Mouse (Mus musculus) retina, embryonic 14.5 days (tissue): ENCODE data around the gene Gpatch3.

Experiments
- DNase-seq: peaks from one replicate; pipeline ENCODE4 v3.0.0-alpha.2; 2015; ENCODE audit warnings: low spot score

Gene Gpatch3

DNA sequence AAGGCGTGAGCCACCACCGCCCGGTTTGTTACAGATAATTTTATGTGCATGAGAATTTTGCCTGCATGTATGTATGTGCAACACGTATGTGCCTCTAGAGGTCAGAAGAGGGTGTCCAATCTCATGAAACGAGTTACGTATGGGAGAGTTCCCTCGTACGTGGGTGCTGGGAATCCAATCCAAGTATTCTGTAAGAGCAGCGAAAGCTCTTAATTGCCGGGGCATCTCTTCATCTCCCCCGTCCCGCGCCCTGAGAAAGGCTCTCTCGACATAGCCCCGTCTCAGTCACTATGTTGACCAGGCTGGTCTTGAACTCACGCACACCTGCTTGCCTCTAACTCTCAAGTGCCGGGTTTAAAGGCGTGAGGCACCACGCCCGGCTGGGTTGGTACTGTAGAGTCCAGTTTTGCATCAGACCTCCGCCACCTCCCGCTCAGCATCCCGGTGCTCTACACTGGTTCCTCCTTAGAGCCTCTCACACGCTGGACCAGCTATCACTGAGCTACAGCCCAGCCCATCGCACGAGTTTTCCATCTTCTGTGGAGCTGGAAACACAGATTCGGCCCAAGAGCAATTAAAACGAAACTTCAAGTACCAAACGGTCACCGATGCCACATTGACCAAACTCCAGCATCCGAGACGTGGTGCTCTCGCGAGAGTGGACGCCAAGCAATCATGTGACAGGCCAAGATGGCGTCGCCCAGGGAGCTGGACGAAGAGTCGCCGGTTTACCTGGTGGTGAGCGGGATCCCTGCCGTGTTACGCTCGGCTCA lies at the start of gene Gpatch3:
Gene Gpatch3 (plus strand): TSS at position 676 of the 773 bp plus-strand sequence.
- DNase-seq = peak; percentile 95

DNA sequence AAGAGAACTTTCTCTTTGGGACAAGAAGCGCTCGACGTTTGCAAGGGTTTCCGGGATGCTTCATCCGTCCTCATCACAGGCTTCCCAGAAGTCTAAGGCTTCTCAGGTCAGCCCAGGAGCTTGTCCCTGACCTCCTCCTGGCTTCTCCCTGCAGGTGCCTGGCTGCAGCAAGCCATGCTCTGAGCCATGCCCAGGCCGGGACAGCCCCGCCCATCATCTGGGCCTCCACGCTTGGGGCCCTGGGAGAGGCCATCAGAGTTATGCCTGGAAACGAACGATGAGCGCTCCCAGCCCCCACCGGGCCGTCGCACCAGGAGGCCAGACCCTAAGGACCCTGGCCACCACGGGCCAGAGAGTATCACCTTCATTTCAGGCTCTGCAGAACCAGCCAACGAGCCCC lies 46.8 kb upstream of the Gpatch3 start:
- no peak for DNase-seq

DNA sequence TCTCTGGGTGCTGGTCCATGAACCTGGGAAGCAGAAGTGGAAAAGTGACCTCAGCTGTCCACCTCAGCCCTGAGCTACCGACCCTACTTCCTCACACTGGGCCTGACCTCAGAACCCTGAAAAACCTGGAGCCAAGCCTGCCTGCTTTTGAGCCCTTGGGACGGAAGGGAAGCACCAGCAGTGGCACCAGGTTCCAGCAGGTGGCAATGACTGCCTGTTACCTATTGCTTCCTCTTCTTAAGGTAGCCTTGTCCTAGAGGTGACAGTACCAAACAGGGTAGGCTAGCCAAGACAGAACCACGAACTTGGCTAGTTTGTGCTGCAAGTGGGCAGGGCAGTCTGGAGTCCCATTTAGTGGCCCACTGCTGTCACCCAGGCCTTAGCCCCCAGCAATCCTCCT lies 41.8 kb upstream of the Gpatch3 start:
- no peak for DNase-seq

DNA sequence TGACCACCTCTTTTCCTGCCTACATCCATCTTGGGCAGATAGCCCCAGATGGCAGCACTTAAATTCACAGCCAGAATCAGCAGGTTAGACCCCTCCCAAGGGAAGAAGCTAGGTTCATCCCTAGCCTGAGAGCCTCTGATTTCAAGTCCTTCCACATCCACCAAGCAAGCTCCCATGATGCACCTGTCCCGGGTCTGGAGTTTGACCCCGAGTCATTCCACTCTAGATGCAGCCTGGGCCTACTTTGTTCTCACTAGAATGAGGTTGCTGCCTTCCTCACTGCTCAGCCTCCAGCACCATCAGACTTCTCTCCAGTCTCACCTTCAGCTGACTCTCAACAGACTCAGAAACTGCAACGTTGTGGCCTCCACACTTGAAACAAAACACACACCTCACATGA lies 38.5 kb upstream of the Gpatch3 start:
- DNase-seq = no peak

DNA sequence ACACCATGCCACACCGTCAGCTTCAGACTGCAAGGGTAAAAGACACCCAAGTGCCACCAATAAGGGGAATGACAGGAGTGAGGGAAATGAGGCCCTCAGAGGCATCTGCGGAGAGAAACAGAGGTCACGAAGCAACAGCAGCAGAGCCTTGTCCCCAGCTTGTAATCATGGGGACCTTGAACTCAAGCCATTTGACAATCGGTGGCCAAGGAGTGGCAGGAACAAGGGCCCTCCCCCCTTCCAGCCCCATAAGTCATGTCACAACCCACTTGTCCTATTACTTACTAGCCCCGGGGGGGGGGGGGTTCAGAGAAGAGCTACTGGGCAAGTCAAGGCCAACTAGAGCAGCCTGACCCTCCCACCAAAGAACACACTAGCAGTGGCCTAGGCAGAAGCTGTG lies 37.9 kb upstream of the Gpatch3 start:
- no peak for DNase-seq

DNA sequence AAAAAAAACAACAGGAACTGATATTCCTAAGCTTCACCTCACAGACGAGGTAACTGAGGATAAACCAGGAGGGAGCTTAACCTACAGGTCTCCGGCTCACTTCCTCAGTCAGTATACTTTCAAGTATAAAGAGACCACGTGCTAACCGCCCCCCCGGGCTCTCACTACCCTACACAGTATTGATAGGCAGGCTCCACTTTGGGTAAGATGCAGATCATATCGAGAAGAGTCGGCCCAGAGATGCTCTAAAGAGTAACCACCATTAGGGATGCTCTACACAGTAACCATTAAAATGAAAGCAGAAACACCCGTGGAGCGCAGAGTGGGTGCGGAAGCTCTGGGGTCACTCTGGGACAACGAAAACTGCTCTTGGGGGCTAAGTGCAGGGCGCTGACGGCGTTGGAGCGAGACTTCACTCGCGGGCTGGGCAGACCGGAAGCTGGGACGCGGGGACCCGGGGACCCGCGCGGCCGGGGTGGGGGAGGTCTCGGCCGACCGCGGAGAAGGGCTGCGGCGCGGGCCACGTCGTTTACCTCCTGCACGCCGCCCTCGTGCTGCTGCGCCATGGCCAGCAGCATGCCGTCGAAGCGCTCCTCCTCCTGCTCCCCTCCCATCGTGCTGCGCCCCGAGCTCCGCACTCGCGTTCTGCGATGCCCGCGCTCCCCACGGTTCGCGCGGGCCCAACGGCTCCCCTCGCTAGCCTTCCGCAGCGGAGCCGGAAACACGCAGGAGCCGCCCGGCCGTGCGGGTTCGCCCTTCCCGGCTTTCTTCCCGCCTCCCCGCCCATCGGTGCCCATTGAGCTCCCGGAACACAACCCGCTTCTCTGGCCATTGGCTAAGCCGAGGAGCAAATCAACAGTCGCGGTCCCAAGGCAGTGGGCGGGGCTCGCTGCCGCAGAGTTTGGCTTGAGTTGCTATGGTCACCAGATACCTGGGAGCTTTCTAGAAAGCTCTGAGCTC lies 29.0 kb upstream of the Gpatch3 start, which contains the start of gene Nudc:
Gene Nudc (minus strand): TSS at position 725 of the 960 bp plus-strand sequence.
- DNase-seq = peak; percentile 98

DNA sequence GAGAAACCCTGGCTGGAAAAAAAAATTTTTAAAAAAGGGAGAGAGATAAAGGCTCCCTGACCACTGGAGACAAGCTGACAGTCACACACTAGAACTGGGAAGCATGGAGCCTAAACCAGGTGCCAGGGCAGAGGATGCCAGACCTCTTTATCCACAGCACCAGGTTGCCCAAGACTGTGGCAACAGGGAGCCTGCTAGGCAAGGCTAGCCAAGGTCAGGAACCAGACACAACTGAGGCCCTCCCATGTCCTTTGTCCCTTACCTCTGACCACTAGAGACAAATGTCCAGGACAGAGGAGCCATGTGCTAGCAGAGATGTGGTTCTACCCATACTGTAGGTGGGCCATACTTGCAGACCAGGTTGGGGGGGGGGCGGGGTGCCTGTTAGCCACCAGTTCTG lies 22.5 kb upstream of the Gpatch3 start:
- DNase-seq = no peak

DNA sequence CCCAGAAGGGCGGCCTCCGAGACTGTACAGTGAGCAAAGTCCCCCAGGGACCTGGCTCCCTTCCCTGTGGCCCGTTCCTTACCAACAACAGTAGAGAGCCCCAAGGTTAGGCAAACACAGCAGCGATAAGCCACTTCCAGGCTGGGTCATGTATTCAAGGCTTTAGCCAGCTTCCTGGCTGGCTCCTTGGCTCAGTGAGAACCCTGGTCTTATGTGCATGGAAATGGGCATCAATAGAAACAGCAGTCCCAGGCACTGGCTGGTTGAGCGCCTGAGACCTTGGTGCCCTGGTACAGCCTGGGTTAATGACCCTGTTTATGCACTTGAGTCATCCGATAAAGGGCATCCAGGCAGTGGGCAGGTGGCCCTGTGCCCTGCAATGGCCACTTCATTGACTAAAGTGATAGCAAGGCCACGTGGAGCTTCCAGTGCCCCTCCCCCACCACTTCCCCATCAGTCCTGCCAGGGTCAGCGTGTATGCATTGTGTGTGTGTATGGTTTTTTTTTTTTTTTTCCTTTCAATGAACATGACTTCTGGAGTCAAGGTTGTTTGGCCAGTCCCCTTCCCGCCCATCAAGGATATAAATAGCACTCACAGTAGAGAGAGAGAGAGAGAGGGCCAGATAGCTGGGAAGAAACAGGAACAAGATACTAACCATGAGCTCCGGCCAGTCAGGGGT lies 21.6 kb upstream of the Gpatch3 start, which contains the start of gene Nr0b2:
Gene Nr0b2 (plus strand): TSS at position 609 of the 680 bp plus-strand sequence.
- no peak for DNase-seq

DNA sequence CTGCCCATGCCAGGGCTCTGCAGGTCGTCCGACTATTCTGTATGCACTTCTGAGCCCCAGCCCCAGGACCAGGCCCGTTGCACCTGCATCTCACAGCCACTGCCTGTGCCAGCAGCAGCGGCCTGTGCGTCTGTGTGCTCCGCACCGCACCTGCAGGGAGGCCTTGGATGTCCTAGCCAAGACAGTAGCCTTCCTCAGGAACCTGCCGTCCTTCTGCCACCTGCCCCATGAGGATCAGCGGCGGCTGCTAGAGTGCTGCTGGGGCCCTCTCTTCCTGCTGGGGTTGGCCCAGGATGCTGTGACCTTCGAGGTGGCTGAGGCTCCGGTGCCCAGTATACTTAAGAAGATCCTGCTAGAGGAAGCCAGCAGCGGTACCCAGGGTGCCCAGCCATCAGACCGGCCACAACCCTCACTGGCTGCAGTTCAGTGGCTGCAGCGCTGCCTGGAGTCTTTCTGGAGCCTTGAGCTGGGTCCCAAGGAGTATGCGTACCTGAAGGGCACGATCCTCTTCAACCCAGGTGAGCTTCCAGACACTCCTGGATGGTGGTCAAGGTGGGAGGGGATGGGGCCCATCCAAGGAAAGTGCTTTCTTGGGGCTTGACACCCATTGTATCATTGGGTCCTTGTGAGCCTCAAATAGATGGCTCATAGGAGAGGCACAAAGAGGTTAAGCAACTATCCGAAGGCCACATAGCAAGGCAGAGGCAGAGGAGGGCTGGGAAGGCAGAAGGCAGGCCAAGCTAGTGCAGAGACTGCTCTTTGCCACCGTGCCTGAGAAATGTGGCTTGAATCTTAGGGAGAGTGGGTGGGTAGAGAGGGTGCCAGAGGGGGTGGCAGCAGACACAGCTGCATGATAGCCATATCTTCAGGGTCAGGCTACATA lies 20.9 kb upstream of the Gpatch3 start:
- DNase-seq = no peak

DNA sequence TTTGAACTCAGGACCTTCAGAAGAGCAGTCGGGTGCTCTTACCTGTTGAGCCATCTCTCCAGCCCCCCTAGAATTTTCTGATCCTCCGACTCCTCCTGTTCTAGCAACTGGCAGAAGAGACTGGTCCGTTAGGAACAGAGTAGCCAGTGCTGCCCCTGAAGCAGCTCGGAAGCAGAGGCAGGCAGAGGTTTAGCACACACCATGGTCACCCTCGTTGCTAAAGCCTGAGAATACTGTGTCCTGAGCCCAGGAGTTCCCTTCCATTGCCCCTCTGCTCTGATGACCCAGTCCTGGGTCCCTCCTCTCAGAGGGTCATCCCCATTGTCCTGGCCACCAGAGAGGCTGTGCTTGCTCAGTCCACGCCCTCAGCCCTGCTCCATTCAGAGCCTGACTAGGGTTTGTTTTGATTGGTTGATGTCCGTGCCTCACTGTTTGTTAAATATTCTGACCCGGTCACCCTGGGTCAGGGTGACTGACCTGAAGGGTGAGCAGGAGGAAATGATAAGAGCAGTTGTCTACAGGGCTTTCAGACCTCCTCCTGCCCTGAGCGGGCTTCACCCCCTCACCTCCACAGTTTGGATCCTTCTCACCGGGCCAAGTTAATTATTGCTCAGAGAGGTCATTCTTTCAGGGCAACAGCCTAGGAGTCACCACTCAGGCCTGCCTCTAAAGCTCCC lies 17.4 kb upstream of the Gpatch3 start:
- DNase-seq = no peak

DNA sequence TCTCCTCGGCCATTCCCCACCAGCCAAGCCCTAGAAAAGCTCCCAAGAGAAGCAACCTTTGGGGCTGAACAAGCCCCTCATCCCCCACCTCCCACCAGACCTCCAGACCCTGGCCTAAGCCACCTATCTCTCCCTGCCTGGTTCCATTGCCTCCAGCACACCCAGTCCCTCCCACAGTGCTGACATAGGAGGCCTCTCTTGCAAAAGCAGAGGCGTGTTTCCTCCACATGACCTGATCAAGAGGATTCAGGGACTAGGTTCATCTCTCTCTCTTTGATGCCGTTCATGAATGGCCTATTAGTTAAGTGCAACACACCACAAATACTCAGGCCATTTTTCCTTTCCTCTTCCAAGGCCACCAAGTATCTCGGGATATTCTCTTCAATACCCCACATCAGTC lies 14.7 kb upstream of the Gpatch3 start:
- DNase-seq = no peak

DNA sequence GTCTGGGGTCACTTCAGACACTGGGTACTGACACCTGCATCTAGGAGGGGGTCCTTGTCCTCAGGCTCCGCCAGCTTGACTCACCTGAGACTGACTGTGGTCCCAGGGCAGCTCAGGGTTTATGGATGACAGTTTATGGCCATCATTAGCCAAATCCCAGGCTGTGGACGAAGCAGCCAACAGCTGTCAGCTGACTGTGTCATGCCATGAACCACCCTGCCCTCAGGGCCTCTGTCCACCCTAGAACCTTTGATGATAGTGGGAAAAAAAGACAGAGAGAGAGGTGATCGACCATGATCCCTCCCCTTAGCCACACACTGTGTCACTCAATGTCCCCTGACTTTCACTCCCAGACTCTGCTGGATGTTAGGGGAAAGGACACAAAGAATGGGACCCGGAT lies 12.9 kb upstream of the Gpatch3 start:
- DNase-seq = no peak

DNA sequence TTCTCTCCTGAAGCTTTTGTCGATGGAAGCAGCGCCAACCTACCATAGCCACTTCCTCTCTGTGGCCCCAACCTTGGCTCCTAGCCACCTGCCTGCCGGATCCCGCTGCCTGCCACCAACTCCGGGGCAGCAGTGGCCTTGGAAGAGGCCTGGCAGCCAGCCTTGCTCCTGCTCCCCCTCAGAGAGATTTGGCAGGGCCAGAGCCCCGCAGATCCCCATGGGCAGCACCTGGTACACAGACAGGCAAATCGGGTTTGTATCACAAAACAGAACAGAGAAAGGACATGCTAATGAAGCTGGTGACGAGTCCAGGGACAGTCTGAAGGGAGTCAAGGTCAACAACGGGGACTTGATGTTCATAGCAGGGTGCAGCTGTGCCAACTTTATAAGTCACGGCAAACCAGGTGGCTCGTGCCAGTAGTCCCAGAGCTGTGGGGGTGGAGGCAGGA lies 11.4 kb upstream of the Gpatch3 start:
- DNase-seq = no peak

DNA sequence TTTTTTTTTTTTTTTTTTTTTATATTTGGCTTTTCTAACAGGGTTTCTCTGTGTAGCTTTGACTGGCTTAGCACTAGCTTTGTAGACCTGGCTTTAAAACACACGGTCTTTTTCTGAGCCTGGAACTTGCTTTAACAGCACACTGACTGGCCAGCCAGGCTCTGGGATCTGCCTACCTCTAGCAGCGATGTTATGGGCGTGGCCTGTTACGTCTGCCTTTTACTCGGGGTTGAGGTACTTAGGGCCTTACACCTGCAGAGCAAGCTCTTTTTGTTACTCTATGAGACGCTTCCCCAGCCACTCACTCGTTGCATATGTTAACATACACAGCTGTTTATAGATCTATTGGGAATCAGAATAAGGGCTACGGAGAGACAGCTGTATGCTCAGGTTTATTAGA lies 7.3 kb upstream of the Gpatch3 start:
- DNase-seq = no peak

DNA sequence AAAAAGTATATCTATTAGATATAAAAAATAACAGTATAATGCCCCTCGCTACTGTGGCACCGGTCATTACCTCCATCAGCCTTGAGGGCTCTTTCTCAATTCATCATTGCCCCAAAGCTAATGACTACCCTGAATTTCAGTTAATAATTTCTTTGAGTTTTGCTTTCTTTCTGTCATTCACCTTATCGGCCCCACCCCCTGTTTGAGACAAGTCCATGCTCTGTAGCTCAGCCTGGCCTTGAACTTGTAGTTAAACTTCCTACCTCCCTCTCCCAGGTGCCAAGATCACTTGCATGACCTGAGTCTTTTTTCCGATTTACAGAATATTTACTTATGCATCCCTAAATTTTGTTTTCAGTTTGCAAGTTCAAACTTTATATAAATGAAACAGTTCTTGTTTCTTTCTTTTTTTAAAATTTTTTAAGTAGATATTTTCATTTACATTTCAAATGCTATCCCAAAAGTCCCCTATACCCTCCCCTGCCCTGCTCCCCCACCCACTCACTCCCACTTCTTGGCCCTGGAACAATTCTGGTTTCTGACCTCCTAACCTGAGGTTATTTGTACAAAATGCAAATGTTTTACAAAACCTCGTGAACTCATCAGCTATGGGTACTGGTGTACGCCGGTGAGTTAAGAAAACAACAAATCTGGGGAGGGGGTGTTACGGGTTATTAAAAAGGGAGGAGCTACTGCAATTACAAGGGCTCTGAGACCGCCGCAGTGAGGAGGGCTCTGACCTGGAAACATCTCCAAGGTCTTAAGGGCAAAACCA lies 5.1 kb upstream of the Gpatch3 start:
- no peak for DNase-seq

DNA sequence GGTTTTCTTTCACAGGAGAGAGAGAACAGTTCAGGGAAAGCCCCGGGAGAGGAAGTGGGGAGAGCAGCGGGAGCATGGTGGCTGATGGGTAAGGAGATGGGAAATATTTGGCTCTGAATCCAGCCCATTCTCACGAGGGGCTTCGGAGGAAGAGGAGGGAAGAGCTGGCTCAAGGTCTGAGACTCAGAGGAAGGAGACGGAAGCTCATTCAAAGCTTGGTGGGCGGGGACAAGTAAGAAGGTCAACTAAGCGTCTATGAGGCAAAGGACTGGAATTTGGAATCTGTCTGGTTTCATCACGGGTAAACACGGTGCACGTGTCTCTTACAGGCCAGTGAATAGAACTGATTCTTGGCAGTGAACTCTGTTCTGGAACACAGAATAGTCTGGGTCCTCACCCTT lies 4.5 kb upstream of the Gpatch3 start:
- DNase-seq = peak; percentile 23

DNA sequence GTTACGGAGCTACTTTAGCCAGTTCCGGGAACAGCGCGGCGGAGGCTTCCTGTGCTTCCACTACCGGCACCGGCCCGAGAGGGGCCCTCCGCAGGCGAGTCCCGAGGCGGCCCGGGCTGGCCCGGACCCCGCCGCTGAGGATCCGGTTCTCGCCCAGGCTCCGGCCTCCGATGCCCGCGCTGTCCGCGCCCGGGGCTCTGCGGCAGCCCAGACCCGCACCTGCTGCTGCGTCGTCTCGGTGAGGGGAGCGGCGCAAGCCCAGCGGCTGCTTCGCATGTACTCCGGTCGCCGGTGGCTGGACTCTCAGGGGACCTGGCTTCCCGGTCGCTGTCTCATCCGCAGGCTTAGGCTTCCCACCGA lies 278 bp downstream of the Gpatch3 start:
- no peak for DNase-seq

DNA sequence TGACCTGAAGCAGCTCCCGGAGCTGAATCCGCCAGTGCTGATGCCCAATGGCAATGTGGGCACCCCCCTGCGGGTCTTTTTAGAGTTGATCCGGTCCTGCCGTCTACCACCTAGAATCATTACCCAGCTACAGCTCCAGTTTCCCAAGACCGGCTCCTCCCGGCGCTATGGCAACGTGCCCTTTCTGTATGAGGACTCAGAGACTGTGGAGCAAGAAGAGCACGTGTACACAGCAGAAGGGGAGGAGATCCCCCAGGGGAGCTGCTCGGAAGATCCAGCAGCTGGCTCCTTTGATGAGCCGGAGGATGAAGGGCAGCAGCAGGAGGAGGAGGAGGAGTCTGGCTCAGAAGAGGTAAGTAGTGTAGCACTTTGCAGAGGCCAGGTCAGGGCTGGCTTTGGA lies 3.4 kb downstream of the Gpatch3 start:
- DNase-seq = no peak

DNA sequence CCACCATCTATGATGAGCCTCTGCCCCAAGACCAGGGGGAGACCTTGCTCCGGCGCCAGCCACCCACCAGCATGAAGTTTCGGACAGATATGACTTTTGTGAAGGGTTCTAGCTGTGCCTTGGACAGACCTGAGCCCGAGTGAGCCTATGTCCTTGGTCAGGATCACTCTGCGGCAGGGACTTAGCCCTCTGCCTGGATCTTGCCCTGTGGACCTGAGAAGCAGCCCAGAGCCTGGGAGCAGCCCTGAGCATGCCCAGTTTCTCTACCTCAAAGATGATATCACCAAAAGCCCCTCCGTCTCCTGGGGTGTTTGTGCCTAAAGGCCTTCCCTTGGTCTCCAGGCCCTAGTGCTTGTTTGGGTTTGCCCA lies 9.1 kb downstream of the Gpatch3 start:
- DNase-seq = no peak
